Mouse (Mus musculus) left cerebral cortex, adult 11 months (tissue): ENCODE measurements around the gene Cdc20b.
A peak's percentile ranks its signal among the peaks of the same experiment; 100 is the strongest.

Source experiments
- DNase-seq: peaks from one replicate; pipeline ENCODE4 v3.0.0; 2022; ENCODE audit warnings: low spot score

The Cdc20b gene

GRCm38 (mm10) chr13:113100879-113101278, 66.0 kb downstream of the Cdc20b start, which contains the start of gene Gzma:
TSS of gene Gzma (minus strand) at chr13:113100981.
- no peak for DNase-seq

GRCm38 (mm10) chr13:113101804-113102203, 66.9 kb downstream of the Cdc20b start:
- no peak for DNase-seq

- DNase-seq, result no peak
Observed at GRCm38 (mm10) chr13:113104759-113105158, 69.8 kb downstream of the Cdc20b start.

GRCm38 (mm10) chr13:113118977-113119376, 84.1 kb downstream of the Cdc20b start:
- DNase-seq, result no peak

GRCm38 (mm10) chr13:113120324-113121237, 85.7 kb downstream of the Cdc20b start:
- no peak for DNase-seq

GRCm38 (mm10) chr13:113121326-113121725, 86.4 kb downstream of the Cdc20b start:
- no peak for DNase-seq

GRCm38 (mm10) chr13:113129974-113130373, 95.1 kb downstream of the Cdc20b start:
- peak; percentile 33 for DNase-seq

GRCm38 (mm10) chr13:113139597-113139996, 104.7 kb downstream of the Cdc20b start:
- DNase-seq, result no peak
